Mouse (Mus musculus) spleen, adult 12 weeks (tissue): ENCODE results near the gene Zfyve28.

Source experiments
- DNase-seq: peaks from one replicate; pipeline ENCODE4 v3.0.0; 2022; ENCODE audit warnings: low spot score

Zfyve28 gene

GRCm38 (mm10) chr5:34286516-34286915, 1.7 kb downstream of the Zfyve28 start:
- no peak for DNase-seq

GRCm38 (mm10) chr5:34285285-34285684, 3.0 kb downstream of the Zfyve28 start:
- DNase-seq = no peak

GRCm38 (mm10) chr5:34284156-34284750, 4.0 kb downstream of the Zfyve28 start:
- no peak for DNase-seq

DNA sequence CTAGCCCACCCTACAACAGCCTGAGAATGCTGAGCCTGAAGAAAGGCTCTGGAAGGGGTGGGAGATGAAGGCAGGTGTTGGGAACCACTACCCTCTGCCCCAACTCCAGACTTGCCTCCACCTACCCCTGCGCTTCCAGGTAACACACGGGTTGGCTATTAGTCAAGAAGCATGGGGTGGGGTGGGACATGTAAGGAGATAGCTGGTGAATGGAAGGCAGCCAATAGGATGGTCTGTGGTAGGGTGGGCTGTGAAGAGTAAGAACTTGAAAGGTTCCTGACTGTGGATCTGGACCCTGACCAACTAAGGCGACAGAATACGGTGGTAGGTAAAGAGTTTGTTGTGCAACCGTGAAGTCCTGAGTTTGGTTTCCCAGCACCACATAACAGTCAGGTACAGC, 4.9 kb downstream of the Zfyve28 start:
- DNase-seq = no peak

- DNase-seq = no peak
These were observed 7.3 kb downstream of the Zfyve28 start for GRCm38 (mm10) chr5:34280976-34281375.

DNA sequence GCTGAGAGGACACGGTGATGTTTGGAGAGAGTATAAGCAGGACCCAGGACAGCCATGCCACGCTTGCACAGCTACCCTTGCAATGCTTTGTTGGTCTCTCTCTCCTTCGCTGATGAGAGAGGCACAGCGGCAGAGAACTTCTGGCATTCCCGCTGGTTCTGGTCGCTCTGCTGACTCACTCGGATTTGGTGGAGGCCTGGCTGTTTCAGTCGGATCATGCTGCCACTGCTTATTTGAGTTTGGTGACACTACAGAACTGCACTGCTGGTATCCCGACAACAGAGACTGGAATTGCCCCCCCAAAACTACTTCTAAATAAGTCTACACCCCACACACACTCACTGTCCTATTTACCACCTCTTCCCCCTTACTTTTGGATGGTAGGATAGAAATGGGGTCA, 9.0 kb downstream of the Zfyve28 start:
- DNase-seq = no peak

DNA sequence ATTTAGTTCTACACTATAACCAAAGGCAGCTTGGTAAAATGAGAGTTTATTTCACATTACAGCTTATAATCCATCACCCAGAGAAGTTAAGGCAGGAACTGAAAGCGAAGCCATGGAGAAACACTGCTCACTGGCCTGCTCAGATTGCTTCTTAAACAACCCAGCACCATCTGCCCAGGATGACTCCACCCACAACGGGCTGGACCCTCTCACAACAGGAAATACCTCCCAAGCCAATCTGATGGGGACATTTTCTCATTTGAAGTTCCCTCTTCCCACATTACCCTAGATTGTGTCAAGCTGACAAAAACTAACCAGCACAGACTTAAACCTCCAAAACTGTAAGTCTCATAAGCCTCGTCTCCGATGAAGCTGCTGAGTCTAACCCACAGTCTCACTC, 10.2 kb downstream of the Zfyve28 start:
- no peak for DNase-seq

DNA sequence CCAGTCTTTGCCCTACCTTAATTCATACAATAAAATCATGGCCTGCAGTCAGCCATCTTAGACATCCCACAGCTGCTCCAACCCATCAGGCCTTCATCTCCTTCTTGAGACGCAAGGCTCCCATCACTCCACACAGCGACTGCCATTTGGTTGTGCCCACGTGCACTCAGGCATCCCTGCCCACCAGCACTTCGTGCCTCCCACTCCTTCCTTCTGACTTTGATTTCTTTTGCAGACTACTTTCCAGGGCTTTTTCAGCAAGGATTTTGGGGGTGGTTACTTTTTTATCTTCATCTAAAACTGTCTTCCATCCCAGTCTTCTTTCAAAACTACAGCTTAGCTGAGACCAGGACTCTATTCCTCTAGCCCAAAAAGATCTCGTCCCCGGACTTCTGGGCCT, 11.5 kb downstream of the Zfyve28 start:
- DNase-seq = no peak

DNA sequence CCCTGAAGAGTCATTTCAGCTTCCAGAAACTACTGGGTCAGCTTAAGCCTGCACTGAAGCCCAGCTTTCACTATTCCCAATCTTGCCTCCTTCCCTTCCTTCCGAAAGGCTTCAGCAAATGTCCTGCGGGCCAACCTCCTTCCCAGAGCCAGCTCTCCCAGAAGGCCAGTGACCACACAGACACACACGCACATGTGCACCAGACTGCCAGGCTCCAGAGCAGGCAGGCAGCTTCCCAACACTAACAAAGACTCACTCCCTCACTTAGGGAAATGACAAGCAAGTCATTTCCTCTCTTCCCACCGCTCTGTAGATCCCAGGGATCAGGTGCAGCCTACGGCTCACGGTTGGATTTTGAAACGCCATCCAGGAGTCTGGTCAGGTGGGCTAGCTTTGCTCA, 12.1 kb downstream of the Zfyve28 start:
- DNase-seq = no peak

GRCm38 (mm10) chr5:34274676-34275293, 13.5 kb downstream of the Zfyve28 start:
- no peak for DNase-seq

DNA sequence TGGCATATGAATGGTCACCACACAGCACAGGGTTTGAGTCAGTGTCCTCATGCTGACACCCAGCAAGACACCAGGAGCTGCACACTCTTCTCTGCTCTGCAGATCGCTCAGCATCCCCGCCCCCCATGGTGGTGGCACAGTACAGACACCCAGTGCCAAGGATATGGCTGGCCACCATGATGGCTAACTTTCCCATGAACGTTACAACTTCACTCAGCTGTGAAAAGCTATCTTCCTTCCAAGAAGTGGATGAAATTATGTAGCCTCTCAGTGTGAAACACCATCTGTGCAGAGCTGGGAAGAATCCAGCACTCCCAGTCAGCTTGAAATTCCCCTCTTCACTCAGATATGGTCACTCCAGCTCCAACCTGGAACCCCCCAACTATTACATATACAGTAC, 14.0 kb downstream of the Zfyve28 start:
- DNase-seq = no peak

DNA sequence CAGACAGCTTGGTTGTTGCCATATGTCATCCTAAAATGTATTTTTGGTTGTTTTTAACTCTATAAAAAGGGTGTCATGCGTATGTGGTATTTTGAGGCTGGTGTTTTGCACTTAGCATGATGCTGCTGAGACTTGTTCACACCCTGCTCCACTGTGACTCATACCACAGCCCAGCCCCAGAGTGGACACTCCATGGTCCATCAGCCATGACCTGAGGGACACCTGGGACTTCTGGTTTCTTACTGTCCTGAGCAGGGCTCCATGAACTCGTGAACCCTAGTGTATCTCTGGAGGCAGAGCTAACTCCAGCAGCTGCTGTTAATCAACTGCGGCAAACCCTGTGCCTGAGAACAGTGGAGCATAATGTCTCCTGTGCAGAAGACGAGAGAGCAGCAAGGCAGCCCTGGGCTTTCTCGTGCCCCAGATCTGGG, 15.0 kb downstream of the Zfyve28 start:
- DNase-seq = no peak

GRCm38 (mm10) chr5:34271743-34272142, 16.5 kb downstream of the Zfyve28 start:
- DNase-seq = peak; percentile 37

GRCm38 (mm10) chr5:34269921-34270465, 18.3 kb downstream of the Zfyve28 start:
- no peak for DNase-seq

GRCm38 (mm10) chr5:34269197-34269920, 18.9 kb downstream of the Zfyve28 start:
- no peak for DNase-seq

GRCm38 (mm10) chr5:34266065-34266464, 22.2 kb downstream of the Zfyve28 start:
- DNase-seq = no peak

GRCm38 (mm10) chr5:34259172-34259816, 29.0 kb downstream of the Zfyve28 start:
- DNase-seq = no peak

- no peak for DNase-seq
These were observed 33.1 kb downstream of the Zfyve28 start for GRCm38 (mm10) chr5:34255189-34255588.

GRCm38 (mm10) chr5:34254309-34254708, 33.9 kb downstream of the Zfyve28 start:
- DNase-seq = no peak

DNA sequence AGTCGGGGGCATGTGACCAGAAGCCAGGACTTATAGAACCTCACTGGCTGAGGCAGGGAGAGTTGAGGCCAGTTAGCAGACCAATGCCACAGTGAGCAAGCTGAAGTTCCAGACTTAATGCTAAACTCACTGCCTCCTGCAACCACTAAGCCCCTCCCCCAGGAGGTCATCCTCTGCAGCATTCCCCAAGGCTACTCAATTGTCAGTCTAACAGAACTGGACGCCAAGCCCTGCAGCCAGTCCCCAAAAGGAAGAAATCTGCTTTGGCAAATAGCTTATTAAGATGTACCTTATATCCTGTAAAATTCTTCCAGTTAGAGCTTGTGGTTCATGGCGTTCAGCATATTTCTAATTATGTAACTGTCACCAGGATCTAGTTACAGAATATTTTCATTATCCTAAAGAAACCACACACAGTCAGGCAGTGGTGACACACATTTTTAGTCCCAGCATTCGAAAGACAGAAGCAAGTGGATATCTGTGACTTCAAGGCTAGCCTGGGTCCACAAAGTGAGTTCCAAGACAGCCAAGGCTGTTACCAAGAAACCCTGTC, 35.2 kb downstream of the Zfyve28 start:
- no peak for DNase-seq

GRCm38 (mm10) chr5:34252307-34252966, 35.8 kb downstream of the Zfyve28 start:
- no peak for DNase-seq

GRCm38 (mm10) chr5:34251794-34252193, 36.5 kb downstream of the Zfyve28 start:
- DNase-seq = no peak
